20 mouse cellular contexts compared by ENCODE assay signal in the genomic region with DNA sequence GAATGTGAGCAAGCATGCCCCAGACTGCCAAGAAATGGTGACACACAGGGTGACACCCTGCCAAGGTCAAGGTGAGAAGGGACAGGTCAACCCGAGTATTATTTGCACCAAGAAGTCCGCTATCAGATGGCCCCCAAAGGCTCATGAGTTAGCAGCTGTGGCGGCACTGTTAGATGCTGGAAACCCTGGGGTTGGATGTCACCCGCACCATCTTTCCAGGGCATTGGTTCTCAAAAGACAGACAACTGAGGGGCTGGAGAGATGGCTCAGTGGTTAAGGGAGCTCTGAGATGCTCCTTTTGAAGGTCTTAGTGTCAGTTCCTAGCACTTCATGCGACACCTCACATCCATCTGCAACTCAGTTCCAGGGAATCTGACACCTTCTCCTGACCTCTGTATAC. TPM values are rescaled to one million over a fixed set of nuclear protein-coding genes. Genes with fewer than 3 reads are reported as not detected.
DNase-seq lines count a peak whose midpoint lies in the region; ATAC-seq lines count a peak whose summit lies in the region.
"Had no signal": no experiment of that assay in that cellular context is flagged by ENCODE, and none has a peak within 500 bp of the region (broad histone marks: within the 10 kb centered on the region; RNA-seq: fewer than 3 reads in every experiment).

No protein-coding gene starts in this region.

- H3K27me3 ChIP-seq in heart, embryonic 10.5 days (ENCODE audit: insufficient read depth, poor library complexity, severe bottlenecking), result no peaks in the 10 kb centered on the region
- no peaks in the 10 kb centered on the region for H3K27me3 ChIP-seq in hindbrain, embryonic 12.5 days
- H3K27me3 ChIP-seq: embryonic facial prominence, embryonic 12.5 days; heart, embryonic 13.5 days; limb, embryonic 13.5 days; Patski had no signal

- intact Hi-C loops in heart, postnatal 14 days (cut with DNase I), result no loop called here

- no peak overlapping the region for H3K9ac ChIP-seq in hindbrain, embryonic 12.5 days
- H3K9ac ChIP-seq: embryonic facial prominence, embryonic 12.5 days; limb, embryonic 13.5 days had no signal

- DNase-seq in adrenal gland, postnatal 25 days, result peak; percentile 0
- no peak for DNase-seq in adrenal gland, adult 2 months
- DNase-seq in heart, embryonic 10.5 days (ENCODE audit: low spot score), result no peak
- no peak for DNase-seq in heart, postnatal 14 days
- peak; percentile 10 to 20 for DNase-seq in right cerebral cortex, postnatal 10 days (ENCODE audit: low spot score in 2 of 2)
- no peak for DNase-seq in right cerebral cortex, postnatal 4 days
- DNase-seq: cerebellum, adult 11-12 months; cerebellum, adult 9-11 months; embryo, embryonic 11 days; midbrain, embryonic 14.5 days had no signal

- H3K4me3 ChIP-seq in heart, embryonic 10.5 days, result no peak overlapping the region
- H3K4me3 ChIP-seq in hindbrain, embryonic 12.5 days, result no peak overlapping the region
- H3K4me3 ChIP-seq: embryonic facial prominence, embryonic 12.5 days; heart, embryonic 13.5 days; hindbrain, embryonic 10.5 days; limb, embryonic 13.5 days; megakaryocyte, embryonic 14.5 days had no signal

- no peaks in the 10 kb centered on the region for H3K36me3 ChIP-seq in heart, embryonic 10.5 days
- no peaks in the 10 kb centered on the region for H3K36me3 ChIP-seq in hindbrain, embryonic 12.5 days
- H3K36me3 ChIP-seq: embryonic facial prominence, embryonic 12.5 days; heart, embryonic 13.5 days; hindbrain, embryonic 10.5 days; limb, embryonic 13.5 days had no signal

- H3K9me3 ChIP-seq in heart, embryonic 10.5 days, result no peaks in the 10 kb centered on the region
- no peaks in the 10 kb centered on the region for H3K9me3 ChIP-seq in hindbrain, embryonic 12.5 days (replicated peaks)
- H3K9me3 ChIP-seq: embryonic facial prominence, embryonic 12.5 days; heart, embryonic 13.5 days; hindbrain, embryonic 10.5 days; limb, embryonic 13.5 days; megakaryocyte, embryonic 14.5 days had no signal

- H3K4me1 ChIP-seq in heart, embryonic 10.5 days, result peaks cover 62% of the 10 kb centered on the region
- peaks cover 4% of the 10 kb centered on the region for H3K4me1 ChIP-seq in hindbrain, embryonic 12.5 days

- no peak overlapping the region for H3K4me2 ChIP-seq in hindbrain, embryonic 12.5 days (replicated peaks)
- H3K4me2 ChIP-seq: embryonic facial prominence, embryonic 12.5 days; heart, embryonic 13.5 days; limb, embryonic 13.5 days; liver, embryonic 11.5 days had no signal

- ATAC-seq in hindbrain, embryonic 12.5 days (ENCODE audit: low FRiP score), result no peak
- ATAC-seq: forebrain, embryonic 14.5 days; hindbrain, embryonic 16.5 days; Patski had no signal

- peak overlapping the region; percentile 43 for H3K27ac ChIP-seq in heart, embryonic 10.5 days
- H3K27ac ChIP-seq in hindbrain, embryonic 12.5 days, result no peak overlapping the region
- H3K27ac ChIP-seq: embryonic facial prominence, embryonic 12.5 days; heart, embryonic 13.5 days; hindbrain, embryonic 10.5 days; limb, embryonic 13.5 days had no signal

- 82% methylated on average over 5 of the region's 5 CpGs for WGBS in heart, embryonic 10.5 days
- 90% methylated on average over 5 of the region's 5 CpGs for whole genome bisulfite sequencing in hindbrain, embryonic 12.5 days

RNA-seq across cellular contexts. Expression of a gene that starts 6.1 kb away (rescaled TPM):
- total RNA-seq in adrenal gland, postnatal 25 days (2021), result 16.0 and 28.2 TPM in 2 replicates
- 10 to 100 TPM; 60.5 to 77.1 TPM for total RNA-seq in adrenal gland, adult 2 months (2021)
- polyA plus RNA-seq in adrenal gland, adult 2 months (2012; rRNA removed), result 23.4 and 48.1 TPM in 2 replicates
- 20.9 and 22.0 TPM in 2 replicates for polyA plus RNA-seq in heart, embryonic 10.5 days (2016; fragmentation: Nextera tagmentation; extraction: Ambion mirVana)
- 10 to 100 TPM; 41.4 to 72.2 TPM for total RNA-seq in heart, postnatal 14 days (2021)
- polyA plus RNA-seq in hindbrain, embryonic 12.5 days (2016; fragmentation: Nextera tagmentation; extraction: Ambion mirVana), result 16.5 and 18.9 TPM in 2 replicates

Comparison
In these comparisons a context has a peak if more than half of its experiments do, and no peak if none do; other contexts are left out.
1. DNase-seq: peak in adrenal gland, postnatal 25 days (single experiment) and right cerebral cortex, postnatal 10 days (2 of 2); none in adrenal gland, adult 2 months (single experiment), heart, embryonic 10.5 days (single experiment), heart, postnatal 14 days (0 of 2) and right cerebral cortex, postnatal 4 days (single experiment).